Mouse (Mus musculus) CH12.LX (cell line): ENCODE data around the gene Qk. TPM values are rescaled to one million over a fixed set of nuclear protein-coding genes. Genes with fewer than 3 reads are reported as not detected.

Experiments used
- DNase-seq: peaks from one replicate; pipeline ENCODE4 v3.0.0-alpha.2; 2013; ENCODE audit errors: extremely low read depth
- H3K27ac ChIP-seq: 2 replicates; pipeline ENCODE4 v1.5.1; 2012; ENCODE audit warnings: low read depth, mild to moderate bottlenecking, control low read depth, moderate library complexity; ENCODE audit not compliant: insufficient read depth
- H3K27me3 ChIP-seq: replicated peaks from 2 replicates; pipeline ENCODE3; 2012; ENCODE audit warnings: inconsistent platforms
- H3K36me3 ChIP-seq, 2 experiments: replicated peaks in 1 of 2; 2 replicates each; pipeline versions ENCODE3 to v1.6.1; 2012; ENCODE audit warnings: inconsistent platforms in 1 of 2, low read length in 1 of 2, mild to moderate bottlenecking in 1 of 2, mixed read lengths in 1 of 2, moderate library complexity in 1 of 2; ENCODE audit not compliant: control insufficient read depth in 1 of 2, insufficient read depth in 1 of 2
- H3K4me1 ChIP-seq, 2 experiments: 2 replicates each; pipeline ENCODE4 v1.6.1; 2012; ENCODE audit warnings: inconsistent platforms in 1 of 2, moderate library complexity in 1 of 2; ENCODE audit not compliant: insufficient read depth in 2 of 2, control insufficient read depth in 1 of 2
- H3K4me2 ChIP-seq: 2 replicates; pipeline ENCODE4 v1.6.1; 2012; ENCODE audit warnings: low read depth, mild to moderate bottlenecking, control low read depth; ENCODE audit not compliant: poor library complexity, insufficient read depth, severe bottlenecking
- H3K4me3 ChIP-seq, 3 experiments: fragments of 150-350 bp in 1 of 3; sonication (generic) in 1 of 3; replicated peaks in 1 of 3; 2 replicates each; pipeline versions ENCODE3 to v1.5.1; 2011 to 2012; ENCODE audit warnings: low read depth in 2 of 3, low read length in 2 of 3, mild to moderate bottlenecking in 2 of 3, moderate library complexity in 2 of 3, control low read depth in 1 of 3, improper control_type of control experiment in 1 of 3, inconsistent platforms in 1 of 3, mixed read lengths in 1 of 3; ENCODE audit not compliant: poor library complexity in 1 of 3
- H3K79me2 ChIP-seq: replicated peaks from 2 replicates; pipeline ENCODE4 v1.6.1; 2012; ENCODE audit warnings: mild to moderate bottlenecking, moderate library complexity; ENCODE audit not compliant: control insufficient read depth, poor library complexity, insufficient read depth, severe bottlenecking; ENCODE audit errors: extremely low read depth
- H3K9ac ChIP-seq: 2 replicates; pipeline ENCODE4 v1.6.1; 2012; ENCODE audit warnings: low read depth, mild to moderate bottlenecking, control low read depth, moderate library complexity; ENCODE audit not compliant: insufficient read depth
- H3K9me3 ChIP-seq: replicated peaks from 2 replicates; pipeline ENCODE3; 2012; ENCODE audit warnings: low read length, inconsistent platforms, mixed read lengths
- CHD1 ChIP-seq: IDR thresholded peaks from 2 replicates; pipeline ENCODE4 v1.6.1; 2012; ENCODE audit warnings: low read depth, low read length, improper control_type of control experiment, inconsistent platforms
- E2F4 ChIP-seq: IDR thresholded peaks from 2 replicates; pipeline ENCODE4 v1.6.1; 2011; ENCODE audit warnings: low read depth, low read length, improper control_type of control experiment; ENCODE audit not compliant: insufficient replicate concordance
- JUND ChIP-seq: conservative IDR thresholded peaks from 2 replicates; pipeline ENCODE4 v1.6.1; 2011; ENCODE audit warnings: low read depth, low read length, improper control_type of control experiment
- KAT2A ChIP-seq: IDR thresholded peaks from 2 replicates; pipeline ENCODE4 v1.6.1; 2012; ENCODE audit warnings: low read length, improper control_type of control experiment, inconsistent platforms; ENCODE audit not compliant: insufficient replicate concordance
- MAFK ChIP-seq: IDR thresholded peaks from 2 replicates; pipeline ENCODE4 v1.6.1; 2011; ENCODE audit warnings: low read length, improper control_type of control experiment; ENCODE audit not compliant: insufficient replicate concordance
- MAX ChIP-seq: IDR thresholded peaks from 2 replicates; pipeline ENCODE4 v1.6.1; 2011; ENCODE audit warnings: low read length, improper control_type of control experiment
- MAZ ChIP-seq: IDR thresholded peaks from 2 replicates; pipeline ENCODE4 v1.6.1; 2012; ENCODE audit warnings: low read depth, mild to moderate bottlenecking, inconsistent platforms, low read length, improper control_type of control experiment, moderate library complexity
- MXI1 ChIP-seq: IDR thresholded peaks from 2 replicates; pipeline ENCODE4 v1.6.1; 2011; ENCODE audit warnings: mild to moderate bottlenecking, low read depth, low read length, improper control_type of control experiment
- NELFE ChIP-seq: IDR thresholded peaks from 2 replicates; pipeline ENCODE4 v1.6.1; 2011; ENCODE audit warnings: low read depth, low read length, improper control_type of control experiment
- SIN3A ChIP-seq: IDR thresholded peaks from 2 replicates; pipeline ENCODE4 v1.6.1; 2012; ENCODE audit warnings: low read length, improper control_type of control experiment, inconsistent platforms
- TBP ChIP-seq: conservative IDR thresholded peaks from 2 replicates; pipeline ENCODE4 v1.6.1; 2011; ENCODE audit warnings: low read depth, low read length, improper control_type of control experiment
- TCF12 ChIP-seq: IDR thresholded peaks from 2 replicates; pipeline ENCODE4 v1.6.1; 2014; ENCODE audit warnings: low read depth, mild to moderate bottlenecking, inconsistent platforms, low read length, improper control_type of control experiment
- USF2 ChIP-seq: conservative IDR thresholded peaks from 2 replicates; pipeline ENCODE4 v1.6.1; 2011; ENCODE audit warnings: low read depth, low read length, improper control_type of control experiment
- ZC3H11A ChIP-seq: IDR thresholded peaks from 2 replicates; pipeline ENCODE4 v1.6.1; 2012; ENCODE audit warnings: low read depth, mild to moderate bottlenecking, inconsistent platforms, low read length, improper control_type of control experiment
- dilution Hi-C: fragments of 300-500 bp; cut with MboI; formaldehyde crosslinking; loops from 2 replicates; pipeline ENCODE4 v1.14.3; 2020; ENCODE audit warnings: low sequenced_read_pairs; ENCODE audit not compliant: extremely low pct_unique_long_range_greater_than_20kb, extremely low pct_ligation_motif_present
- in situ Hi-C: fragments of 300-500 bp; cut with MboI; formaldehyde crosslinking; loops from 3 replicates; pipeline ENCODE4 v1.14.3; 2019; ENCODE audit warnings: low sequenced_read_pairs, low pct_ligation_motif_present, low pct_unique_long_range_greater_than_20kb, mixed read lengths
- polyA plus RNA-seq: library from polyadenylated mRNA; unstranded; fragments of >175 nt; gene quantifications from 2 replicates; pipeline ENCODE4 v1.2.1, GENCODE M21; 2012; ENCODE audit warnings: low read depth; ENCODE audit not compliant: insufficient read length
- total RNA-seq, 2 experiments: library from RNA; depleted of rRNA; stranded (reverse); fragments of 300-350 nt in 1 of 2; fragments of >200 nt in 1 of 2; gene quantifications; 2 replicates each; pipeline ENCODE4 v1.2.3; 2012 to 2014

The Qk gene
- total and polyA plus RNA-seq, 3 experiments = 22.2 to 51.4 (median 29.3) TPM

- H3K4me1 ChIP-seq = no peaks in the 10 kb centered on the region
- no peaks in the 10 kb centered on the region for H3K79me2 ChIP-seq
- H3K4me3 ChIP-seq = no peak overlapping the region
- no peak for DNase-seq
- TF ChIP-seq MAX (no peak), MAZ (no peak), E2F4 (no peak), ZC3H11A (no peak), KAT2A (no peak), TCF12 (no peak), NELFE (no peak), SIN3A (no peak), USF2 (no peak), MXI1 (no peak)
- no peak overlapping the region for H3K9ac ChIP-seq
- no peak overlapping the region for H3K27ac ChIP-seq
- no peak overlapping the region for H3K4me2 ChIP-seq
- dilution Hi-C loops = no loop called here
- in situ Hi-C loops = no loop called here
- H3K9me3 ChIP-seq = no peaks in the 10 kb centered on the region
- H3K27me3 ChIP-seq = no peaks in the 10 kb centered on the region
- H3K36me3 ChIP-seq = no peaks in the 10 kb centered on the region
These were observed 16.9 kb upstream of the Qk start for GRCm38 (mm10) chr17:10336558-10336957.

GRCm38 (mm10) chr17:10335809-10336499 is 16.3 kb upstream of the Qk start:
- TF ChIP-seq TCF12 (no peak), MAFK (no peak), USF2 (no peak), E2F4 (no peak), CHD1 (no peak), JUND (no peak), TBP (no peak)
- Histone ChIP-seq H3K9me3 (no peaks in the 10 kb centered on the region), H3K4me1 (no peaks in the 10 kb centered on the region), H3K4me2 (no peak overlapping the region), H3K36me3 (no peaks in the 10 kb centered on the region), H3K4me3 (no peak overlapping the region), H3K9ac (no peak overlapping the region), H3K27ac (no peak overlapping the region), H3K27me3 (no peaks in the 10 kb centered on the region), H3K79me2 (no peaks in the 10 kb centered on the region)
- dilution Hi-C loops = no loop called here
- in situ Hi-C loops = no loop called here
- DNase-seq = no peak
